Mouse (Mus musculus): ENCODE measurements around the gene Vps37d. TPM values are rescaled to one million over a fixed set of nuclear protein-coding genes. Genes with fewer than 3 reads are reported as not detected.

The Vps37d gene
- polyA plus RNA-seq, 1 experiment: 7.3 TPM

DNA sequence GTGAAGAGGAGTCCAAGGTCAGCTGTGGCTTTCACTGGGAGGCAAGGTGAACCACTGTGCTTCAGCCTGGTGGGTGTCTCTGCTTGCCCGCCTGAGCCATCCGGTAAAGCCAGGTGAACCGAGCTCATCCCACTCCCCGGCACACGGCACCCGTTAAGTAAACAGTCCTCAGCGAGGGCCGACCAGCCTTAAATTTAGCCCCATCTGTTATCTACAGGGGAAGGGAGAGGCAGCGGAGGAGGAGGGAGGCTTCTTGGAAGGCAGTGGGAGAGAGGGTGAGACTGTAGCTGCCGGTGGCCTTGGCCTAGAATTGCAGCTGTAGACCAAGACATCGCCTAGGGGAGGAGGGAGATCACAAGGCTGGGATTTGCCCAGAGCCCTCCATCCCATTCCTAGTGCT lies 37.3 kb downstream of the Vps37d start:
- no peak for DNase-seq
- Histone ChIP-seq H3K4me1 (ENCODE audit: control insufficient read depth, insufficient read depth, low read length) (no peaks in the 10 kb centered on the region), H3K4me3 (ENCODE audit: insufficient read depth, low read depth, low read length) (no peak overlapping the region), H3K27ac (ENCODE audit: insufficient read depth, low read depth, low read length) (no peak overlapping the region), H3K27me3 (replicated peaks; ENCODE audit: control insufficient read depth, insufficient read depth, low read length) (no peaks in the 10 kb centered on the region), H3K36me3 (ENCODE audit: control insufficient read depth, insufficient read depth, low read length) (no peaks in the 10 kb centered on the region)
- WGBS: 74% methylated on average over 11 of the region's 11 CpGs
- no peak for TF ChIP-seq CTCF (conservative IDR thresholded peaks at IDR 0.05; ENCODE audit: insufficient read depth, insufficient read length, low read depth, low read length)
- TF ChIP-seq POLR2A (IDR thresholded peaks at IDR 0.05; ENCODE audit: low read depth, low read length): no peak

DNA sequence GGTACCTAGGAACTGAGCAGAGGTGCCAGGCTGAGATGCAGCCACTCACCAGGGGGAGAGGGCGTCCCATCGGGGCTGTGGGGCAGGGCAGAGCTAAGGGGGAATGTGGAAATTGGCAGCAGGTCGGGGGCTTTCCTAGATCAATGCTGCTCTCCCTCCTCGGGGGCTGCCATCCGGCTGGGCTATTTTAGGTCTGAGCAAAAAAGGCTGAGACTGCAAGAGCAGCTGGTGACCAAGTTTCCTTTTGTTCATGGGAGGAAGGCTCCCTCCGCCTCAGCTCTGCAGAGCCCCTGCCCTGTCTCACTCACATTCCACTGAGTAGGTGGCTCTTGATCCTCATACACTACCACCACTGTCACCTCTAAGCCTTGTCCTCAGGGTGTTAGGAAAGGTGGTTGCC lies 38.0 kb downstream of the Vps37d start:
- Histone ChIP-seq H3K36me3 (ENCODE audit: control insufficient read depth, insufficient read depth, low read length) (no peaks in the 10 kb centered on the region), H3K27me3 (replicated peaks; ENCODE audit: control insufficient read depth, insufficient read depth, low read length) (no peaks in the 10 kb centered on the region), H3K27ac (ENCODE audit: insufficient read depth, low read depth, low read length) (no peak overlapping the region), H3K4me1 (ENCODE audit: control insufficient read depth, insufficient read depth, low read length) (no peaks in the 10 kb centered on the region), H3K4me3 (ENCODE audit: insufficient read depth, low read depth, low read length) (no peak overlapping the region)
- DNase-seq: no peak
- TF ChIP-seq POLR2A (IDR thresholded peaks at IDR 0.05; ENCODE audit: low read depth, low read length): no peak
- no peak for TF ChIP-seq CTCF (conservative IDR thresholded peaks at IDR 0.05; ENCODE audit: insufficient read depth, insufficient read length, low read depth, low read length)
- 68% methylated on average over 6 of the region's 6 CpGs for whole genome bisulfite sequencing

DNA sequence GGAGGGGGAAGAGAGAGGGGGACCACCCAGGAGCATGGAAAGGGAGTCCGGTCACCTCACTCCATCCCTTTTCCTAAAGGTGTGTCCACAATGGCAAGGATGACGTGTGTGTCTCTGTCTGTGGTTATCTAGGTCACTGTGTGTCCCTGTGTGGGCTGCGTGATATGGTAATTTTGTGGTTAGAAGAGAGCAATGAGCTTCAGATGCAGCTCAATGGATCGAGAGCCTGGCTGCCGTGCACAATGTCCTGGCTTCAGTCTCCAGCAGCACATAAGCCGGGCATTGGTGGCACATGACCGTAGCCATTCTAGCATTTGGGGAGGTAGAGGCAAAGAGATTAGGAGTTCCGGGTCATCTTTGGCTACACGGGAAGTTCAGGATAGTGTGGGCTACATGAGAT lies 38.5 kb downstream of the Vps37d start:
- TF ChIP-seq POLR2A (IDR thresholded peaks at IDR 0.05; ENCODE audit: low read depth, low read length): no peak
- no peak for TF ChIP-seq CTCF (conservative IDR thresholded peaks at IDR 0.05; ENCODE audit: insufficient read depth, insufficient read length, low read depth, low read length)
- Histone ChIP-seq H3K4me1 (ENCODE audit: control insufficient read depth, insufficient read depth, low read length) (no peaks in the 10 kb centered on the region), H3K27ac (ENCODE audit: insufficient read depth, low read depth, low read length) (no peak overlapping the region), H3K36me3 (ENCODE audit: control insufficient read depth, insufficient read depth, low read length) (no peaks in the 10 kb centered on the region), H3K4me3 (ENCODE audit: insufficient read depth, low read depth, low read length) (no peak overlapping the region), H3K27me3 (replicated peaks; ENCODE audit: control insufficient read depth, insufficient read depth, low read length) (no peaks in the 10 kb centered on the region)
- DNase-seq: no peak
- WGBS: 85% methylated on average over 9 of the region's 9 CpGs

DNA sequence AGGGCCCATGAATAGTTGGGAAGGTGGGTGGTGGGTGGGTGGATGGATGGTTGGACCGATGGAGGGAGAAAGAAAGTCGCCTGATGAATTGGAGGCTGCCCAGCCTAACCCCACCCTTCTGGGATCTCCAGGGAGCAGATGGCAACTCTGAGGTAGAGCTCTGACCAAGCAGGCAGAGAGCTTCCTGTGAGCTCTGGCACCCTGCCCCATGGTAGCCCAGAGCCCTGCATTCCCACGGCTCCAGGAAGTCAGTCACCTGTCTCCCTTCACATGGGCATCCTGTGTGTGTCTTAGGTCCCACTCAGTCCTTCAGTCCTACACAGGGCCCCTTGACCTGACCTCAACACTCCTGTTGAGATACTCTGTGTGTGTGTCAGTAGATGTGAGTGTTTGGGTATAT lies 40.1 kb downstream of the Vps37d start:
- Histone ChIP-seq H3K27me3 (replicated peaks; ENCODE audit: control insufficient read depth, insufficient read depth, low read length) (no peaks in the 10 kb centered on the region), H3K27ac (ENCODE audit: insufficient read depth, low read depth, low read length) (no peak overlapping the region), H3K4me1 (ENCODE audit: control insufficient read depth, insufficient read depth, low read length) (no peaks in the 10 kb centered on the region), H3K36me3 (ENCODE audit: control insufficient read depth, insufficient read depth, low read length) (no peaks in the 10 kb centered on the region), H3K4me3 (ENCODE audit: insufficient read depth, low read depth, low read length) (no peak overlapping the region)
- TF ChIP-seq CTCF (conservative IDR thresholded peaks at IDR 0.05; ENCODE audit: insufficient read depth, insufficient read length, low read depth, low read length) (no peak), POLR2A (IDR thresholded peaks at IDR 0.05; ENCODE audit: low read depth, low read length) (no peak)
- 80% methylated on average over 3 of the region's 3 CpGs for WGBS
- DNase-seq: no peak

DNA sequence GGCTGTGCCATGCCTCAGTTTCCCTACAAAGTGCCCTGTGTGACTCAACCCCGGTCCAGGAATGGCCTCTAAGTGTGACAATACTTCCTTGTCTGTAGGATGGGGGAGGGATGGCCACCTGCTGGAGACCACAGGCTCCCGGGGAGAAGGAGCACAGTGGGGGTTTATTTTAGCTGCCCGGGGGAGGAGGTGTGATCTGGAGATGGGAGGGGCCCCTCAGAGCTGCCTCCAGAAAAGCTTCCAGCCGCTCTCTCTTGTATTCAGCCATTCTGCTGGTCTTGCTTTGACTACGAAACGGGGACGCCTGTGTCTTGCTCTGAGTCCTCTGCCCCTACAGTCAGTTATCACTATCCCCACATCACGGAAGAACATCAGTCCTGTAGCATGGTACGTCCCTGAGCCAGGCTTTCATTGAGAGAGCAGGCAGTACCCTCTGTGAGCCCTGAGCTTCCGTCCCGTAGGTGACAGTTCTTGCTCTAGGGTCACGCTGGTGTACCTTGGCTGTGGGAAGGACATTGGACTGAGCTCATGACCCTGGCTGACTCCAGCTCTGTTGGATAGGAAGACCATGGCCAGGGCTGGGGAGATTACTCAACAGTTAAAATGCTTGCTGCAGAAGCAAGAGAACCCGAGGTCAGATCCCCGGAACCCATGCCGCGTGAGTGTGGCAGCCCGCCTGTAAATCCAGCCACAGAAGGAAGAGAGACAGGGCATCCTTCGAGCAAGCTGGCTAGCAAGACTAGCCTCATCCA lies 42.3 kb downstream of the Vps37d start:
- DNase-seq: peak; percentile 72
- no peak for TF ChIP-seq POLR2A (IDR thresholded peaks at IDR 0.05; ENCODE audit: low read depth, low read length)
- TF ChIP-seq CTCF (conservative IDR thresholded peaks at IDR 0.05; ENCODE audit: insufficient read depth, insufficient read length, low read depth, low read length): no peak; the same call in 1 of the 2 replicates
- WGBS: 64% methylated on average over 18 of the region's 18 CpGs

DNA sequence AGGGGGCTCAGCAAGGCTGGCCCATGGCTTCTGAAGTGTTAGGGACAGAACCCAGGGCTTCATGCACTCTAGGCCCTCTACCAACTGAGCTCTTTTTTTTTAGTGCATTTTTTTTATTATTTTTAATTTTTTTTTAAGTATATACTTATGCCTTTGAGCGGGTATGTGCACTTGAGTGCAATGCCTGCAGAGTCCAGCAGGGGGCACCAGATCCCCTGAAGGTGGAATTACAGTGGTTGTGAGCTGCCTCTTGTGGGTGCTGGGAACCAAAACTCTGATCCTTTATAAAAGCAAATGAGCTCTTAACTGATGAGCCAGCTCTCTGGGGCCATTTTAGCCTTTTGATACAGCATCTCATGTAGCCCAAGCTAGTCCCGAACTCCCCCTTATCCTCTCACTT lies 43.5 kb downstream of the Vps37d start:
- Histone ChIP-seq H3K4me1 (ENCODE audit: control insufficient read depth, insufficient read depth, low read length) (no peaks in the 10 kb centered on the region), H3K4me3 (ENCODE audit: insufficient read depth, low read depth, low read length) (no peak overlapping the region), H3K36me3 (ENCODE audit: control insufficient read depth, insufficient read depth, low read length) (no peaks in the 10 kb centered on the region), H3K27ac (ENCODE audit: insufficient read depth, low read depth, low read length) (no peak overlapping the region), H3K27me3 (replicated peaks; ENCODE audit: control insufficient read depth, insufficient read depth, low read length) (no peaks in the 10 kb centered on the region)
- peak; percentile 27; the same call in 1 of the 2 replicates for TF ChIP-seq CTCF (conservative IDR thresholded peaks at IDR 0.05; ENCODE audit: insufficient read depth, insufficient read length, low read depth, low read length)
- no peak for TF ChIP-seq POLR2A (IDR thresholded peaks at IDR 0.05; ENCODE audit: low read depth, low read length)
- no peak for DNase-seq
- 97% methylated on average over 2 of the region's 2 CpGs for WGBS

More for the DNA sequence above, 42.3 kb downstream of the Vps37d start:
- H3K27me3 ChIP-seq (replicated peaks; ENCODE audit: control insufficient read depth, insufficient read depth, low read length): no peaks in the 10 kb centered on the region
- no peak overlapping the region for H3K4me3 ChIP-seq (ENCODE audit: insufficient read depth, low read depth, low read length)
- no peaks in the 10 kb centered on the region for H3K4me1 ChIP-seq (ENCODE audit: control insufficient read depth, insufficient read depth, low read length)
- no peaks in the 10 kb centered on the region for H3K36me3 ChIP-seq (ENCODE audit: control insufficient read depth, insufficient read depth, low read length)
- H3K27ac ChIP-seq (ENCODE audit: insufficient read depth, low read depth, low read length): no peak overlapping the region

DNA sequence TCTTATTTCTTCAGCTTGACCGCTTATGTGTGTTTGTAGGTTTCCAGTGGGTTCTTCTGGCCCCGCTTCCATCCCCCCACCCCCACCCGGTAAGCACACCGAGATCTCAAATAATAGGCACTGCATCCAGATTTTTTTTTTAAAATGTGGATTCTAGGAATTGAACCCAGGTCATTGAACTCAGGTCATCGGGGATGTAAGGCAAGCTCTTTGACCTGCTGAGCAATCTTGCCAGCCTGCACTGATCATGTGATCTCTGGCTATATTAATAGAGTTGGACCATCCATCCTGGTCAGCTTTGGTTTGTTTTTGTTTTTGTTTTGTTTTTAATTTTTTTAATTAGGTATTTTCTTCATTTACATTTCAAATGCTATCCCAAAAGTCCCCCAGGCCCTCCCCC lies 45.5 kb downstream of the Vps37d start:
- peak; percentile 61 for DNase-seq
- Histone ChIP-seq H3K36me3 (ENCODE audit: control insufficient read depth, insufficient read depth, low read length) (no peaks in the 10 kb centered on the region), H3K4me3 (ENCODE audit: insufficient read depth, low read depth, low read length) (no peak overlapping the region), H3K4me1 (ENCODE audit: control insufficient read depth, insufficient read depth, low read length) (0 out of 2 replicates have a peak, but pooled peaks cover 3% of the 10 kb centered on the region), H3K27me3 (replicated peaks; ENCODE audit: control insufficient read depth, insufficient read depth, low read length) (no peaks in the 10 kb centered on the region), H3K27ac (ENCODE audit: insufficient read depth, low read depth, low read length) (no peak overlapping the region)
- WGBS: 70% methylated on average over 5 of the region's 5 CpGs
- no peak for TF ChIP-seq CTCF (conservative IDR thresholded peaks at IDR 0.05; ENCODE audit: insufficient read depth, insufficient read length, low read depth, low read length)
- TF ChIP-seq POLR2A (IDR thresholded peaks at IDR 0.05; ENCODE audit: low read depth, low read length): no peak

All from kidney, adult 2 months (tissue).